Mouse (Mus musculus): ENCODE measurements at regions not wholly inside any gene's neighbourhood (a gene's known extent, or its start where the extent isn't known, plus 50 kb on each side); places are given as distances from the start of the nearest gene placed in this dataset.
"Not testable (repeated sequence)": the region's sequence is repeated elsewhere in the genome, so short reads cannot be mapped to it uniquely, and the experiment has no call there.

DNA sequence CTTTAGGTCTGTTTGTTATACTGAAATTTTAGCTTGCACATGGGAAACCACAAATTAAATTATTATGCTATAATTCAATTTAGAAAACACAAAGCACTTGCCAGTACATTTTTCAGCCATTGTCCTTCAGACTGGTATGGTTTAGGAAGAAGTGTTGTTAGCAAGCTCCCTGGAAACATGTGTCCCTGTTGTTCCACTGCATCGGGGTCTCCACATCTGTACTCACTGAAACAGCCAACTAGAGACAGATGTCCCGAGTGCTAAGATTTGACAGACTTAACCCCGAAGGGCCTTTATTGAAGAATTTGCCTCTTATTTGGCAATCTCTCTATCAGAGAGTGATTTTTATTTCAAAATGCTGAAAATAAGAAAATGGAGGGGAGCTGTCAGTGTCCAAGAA, 362.6 kb downstream of the Rfpl4b start:
- no peak for DNase-seq (ENCODE audit: low spot score in 2 of 2)

DNA sequence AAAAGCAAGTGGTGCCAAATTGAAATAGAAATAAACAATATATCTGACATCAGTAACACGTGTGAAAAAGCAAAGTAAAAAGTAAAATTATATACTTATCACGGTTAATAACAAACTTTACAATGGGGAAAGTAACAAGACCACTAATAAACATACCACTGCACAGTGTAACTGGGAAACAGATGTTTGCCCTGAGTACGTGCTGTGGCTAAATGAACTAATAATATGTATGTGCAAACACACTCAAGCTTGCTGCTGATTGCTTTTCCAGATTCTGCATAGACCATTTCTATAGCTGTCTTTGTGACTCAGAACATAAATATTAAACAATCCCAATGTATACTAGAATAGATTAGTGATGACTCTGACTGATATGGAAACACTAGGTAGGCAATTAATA, 363.2 kb downstream of the Rfpl4b start:
- DNase-seq (ENCODE audit: low spot score in 2 of 2): no peak

DNA sequence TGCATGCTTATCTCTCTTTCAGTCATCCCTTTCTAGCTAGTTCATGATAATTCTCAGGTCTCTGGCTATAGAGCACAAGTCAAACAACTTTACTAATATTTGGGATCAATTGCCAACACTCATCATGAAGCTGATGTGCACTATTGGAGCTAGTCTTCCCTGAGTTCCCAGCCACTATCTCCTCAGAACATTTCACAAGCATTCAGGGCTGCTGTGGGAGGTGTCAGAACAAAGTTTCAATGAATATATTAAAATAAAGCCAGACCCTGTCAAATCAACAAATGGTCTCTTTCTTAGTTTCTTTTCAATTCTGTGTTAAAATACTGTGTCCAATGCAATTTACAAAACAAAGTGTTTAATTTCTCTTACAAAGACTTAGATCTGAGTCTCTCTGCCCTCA, 364.8 kb downstream of the Rfpl4b start:
- no peak for DNase-seq (ENCODE audit: low spot score in 2 of 2)

DNA sequence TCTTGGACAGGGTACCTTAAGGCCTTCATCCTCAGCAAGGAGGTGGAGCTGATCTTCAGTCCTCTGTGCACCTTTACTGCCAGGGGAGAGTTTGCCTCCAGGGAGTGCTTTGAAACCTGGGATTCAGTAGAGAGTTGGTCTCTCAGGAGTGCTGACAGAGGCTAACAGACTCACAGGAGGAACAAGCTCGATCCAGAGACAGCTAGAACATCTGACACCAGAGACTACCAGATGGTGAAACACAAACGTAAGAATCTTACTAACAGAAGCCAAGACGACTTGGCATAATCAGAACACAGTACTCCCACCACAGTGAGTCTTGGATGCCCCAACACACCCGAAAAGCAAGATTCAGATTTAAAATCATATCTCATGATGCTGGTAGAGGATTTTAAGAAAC, 372.3 kb downstream of the Rfpl4b start:
- no peak for DNase-seq (ENCODE audit: low spot score in 2 of 2)

DNA sequence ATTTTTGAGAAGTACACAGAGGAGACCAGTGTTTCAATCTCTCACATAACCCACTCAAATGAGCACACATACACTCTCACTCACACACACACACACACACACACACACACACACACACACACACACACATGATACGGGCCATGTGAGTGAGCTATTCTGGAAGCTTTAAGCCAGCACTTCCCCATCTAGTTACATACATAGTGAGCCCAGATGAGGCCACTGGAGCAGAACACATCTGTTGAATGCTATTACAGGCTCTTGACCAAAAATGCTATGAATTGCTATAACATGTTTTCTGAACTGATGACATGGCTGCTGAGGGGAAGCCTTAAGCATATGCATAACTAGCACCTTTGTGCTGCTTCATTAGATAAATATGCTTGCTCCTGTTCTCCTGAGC, 373.9 kb downstream of the Rfpl4b start:
- no peak for DNase-seq (ENCODE audit: low spot score in 2 of 2)

DNA sequence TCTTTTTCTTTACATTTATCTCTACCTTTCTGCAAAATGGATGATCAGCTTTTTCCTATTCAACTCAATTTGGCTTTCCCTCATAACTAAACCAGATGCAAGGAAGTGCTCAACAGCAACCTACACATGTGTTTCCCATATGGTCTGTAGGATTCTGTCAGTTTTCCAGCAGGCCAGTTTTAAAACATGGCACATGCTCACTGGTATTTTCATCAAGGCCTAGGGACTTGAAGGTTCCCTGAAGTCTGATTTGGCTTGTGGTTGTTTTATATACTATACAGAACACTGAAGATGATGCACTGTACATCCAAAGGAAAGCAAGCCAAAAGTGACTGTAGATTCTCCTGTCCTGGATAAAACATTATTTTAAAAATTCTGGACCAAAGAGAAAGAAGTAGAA, 374.3 kb downstream of the Rfpl4b start:
- DNase-seq (ENCODE audit: low spot score in 2 of 2): peak in 1 of 2 experiments; percentile 28

DNA sequence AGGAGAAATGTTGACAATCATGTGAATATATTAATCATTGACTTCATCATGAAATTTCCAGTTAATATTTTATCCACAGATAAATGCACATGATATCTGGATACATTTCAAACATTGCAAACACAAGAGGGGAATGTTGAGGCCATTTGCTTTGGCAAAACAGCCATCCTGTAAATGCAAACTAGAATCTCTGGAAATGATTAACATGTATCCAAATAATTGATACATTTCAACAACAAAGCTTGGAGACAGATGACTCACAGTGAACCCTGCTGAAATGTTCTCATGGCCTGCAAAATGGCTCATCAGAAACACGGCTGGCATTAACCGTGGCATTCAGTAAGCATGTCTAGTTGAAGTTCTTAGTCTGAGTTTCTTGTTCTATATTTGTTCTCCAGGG, 382.3 kb downstream of the Rfpl4b start:
- DNase-seq (ENCODE audit: low spot score in 2 of 2): no peak

DNA sequence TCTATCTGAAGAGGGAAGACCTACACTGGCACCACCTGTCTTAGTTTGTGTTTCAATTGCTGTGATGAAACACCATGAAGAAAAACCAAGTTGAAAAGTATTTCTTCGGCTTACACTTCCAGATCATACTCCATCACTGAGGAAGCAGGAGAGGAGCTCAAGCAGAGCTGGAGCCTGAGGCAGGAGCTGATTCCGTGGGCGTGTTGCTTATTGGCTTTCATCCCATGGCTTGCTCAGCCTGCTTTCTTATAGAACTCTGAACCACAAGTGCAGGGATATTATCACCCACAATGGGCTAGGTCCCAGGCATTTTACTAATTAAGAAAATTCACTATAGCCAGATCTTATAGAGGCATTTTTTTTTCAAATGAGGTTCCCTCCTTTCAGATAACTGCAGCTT, 384.7 kb downstream of the Rfpl4b start:
- no peak for DNase-seq (ENCODE audit: low spot score in 2 of 2)

DNA sequence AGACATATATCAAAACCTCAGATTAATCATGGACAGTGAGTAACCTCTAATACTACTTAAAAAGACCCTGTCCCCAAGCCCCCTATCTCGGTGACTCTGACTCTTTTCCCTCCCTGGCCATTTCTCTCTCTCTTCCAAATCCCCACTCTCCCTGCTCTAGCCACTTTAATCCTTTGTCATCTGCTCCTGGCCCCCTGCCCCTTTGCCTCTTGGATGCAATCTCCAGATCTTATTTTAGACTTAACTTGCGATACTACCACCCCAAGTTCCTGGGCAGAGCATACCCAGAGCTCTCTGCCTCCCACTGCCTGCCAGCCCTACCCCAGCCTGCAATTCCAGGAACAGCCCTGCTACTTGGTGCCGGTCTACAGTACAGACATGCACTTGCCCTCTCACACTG, 400.0 kb downstream of the Rfpl4b start:
- DNase-seq (ENCODE audit: low spot score in 2 of 2): peak in 1 of 2 experiments; percentile 20

DNA sequence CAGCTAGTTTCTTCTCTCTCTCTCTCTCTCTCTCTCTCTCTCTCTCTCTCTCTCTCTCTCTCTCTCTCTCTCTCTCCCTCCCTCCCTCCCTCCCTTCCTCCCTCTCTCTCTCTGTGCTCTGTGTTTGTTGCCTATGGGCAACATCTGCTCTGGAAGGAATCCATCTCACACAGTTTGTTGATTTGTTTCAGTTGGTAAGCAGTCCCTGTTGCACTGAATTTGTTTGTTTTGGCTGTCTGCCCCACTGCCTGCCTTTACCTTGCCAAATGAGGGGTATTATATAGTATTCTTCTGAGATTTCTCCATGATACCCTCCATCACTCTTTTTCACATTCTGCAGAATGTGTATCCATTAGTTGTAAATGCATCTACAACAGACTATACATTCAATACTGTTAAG, 401.8 kb downstream of the Rfpl4b start:
- DNase-seq (ENCODE audit: low spot score in 2 of 2): no peak

DNA sequence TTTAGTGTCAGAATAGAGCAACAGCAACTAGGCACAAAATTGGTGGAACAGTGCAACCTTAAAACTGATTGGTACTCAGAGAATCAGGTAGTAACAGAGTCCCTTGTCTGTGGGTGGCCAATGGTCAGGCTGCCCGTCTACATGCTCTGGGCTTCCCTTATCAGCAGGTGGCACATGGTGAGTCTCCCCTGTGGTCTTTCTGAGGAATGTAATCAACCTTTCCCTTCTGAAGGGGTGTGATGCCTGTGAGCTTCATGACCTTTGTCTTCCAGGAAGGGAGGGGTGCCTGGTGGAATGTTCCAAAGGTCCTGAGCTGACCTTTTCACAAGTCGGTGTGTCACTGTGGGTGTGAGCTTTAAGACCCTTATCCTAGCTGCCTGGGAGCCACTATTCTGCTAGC, 438.4 kb downstream of the Rfpl4b start:
- no peak for DNase-seq (ENCODE audit: low spot score in 2 of 2)

DNA sequence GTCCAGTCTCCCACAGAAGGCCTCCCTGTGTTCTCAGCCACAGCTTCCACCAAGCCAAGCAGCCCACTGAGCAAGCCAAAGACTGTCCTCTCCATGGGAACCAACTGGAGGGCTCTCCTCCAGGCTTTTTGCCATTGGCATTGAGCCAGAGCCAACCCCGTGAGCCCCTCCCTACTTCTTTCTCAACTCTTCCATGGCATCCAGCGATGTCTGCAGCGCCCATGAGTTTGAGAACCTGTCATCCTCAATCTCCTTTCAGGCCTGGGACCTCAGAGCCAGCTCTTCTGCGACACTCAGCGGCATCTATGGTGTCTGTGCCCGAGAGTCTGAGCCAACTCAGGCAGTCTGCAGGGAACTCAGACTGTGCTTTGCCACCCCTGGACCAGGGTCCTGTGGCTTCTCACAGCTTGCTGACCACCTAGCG, 439.7 kb downstream of the Rfpl4b start:
- peak; percentile 67 to 72 for DNase-seq (ENCODE audit: low spot score in 2 of 2)

DNA sequence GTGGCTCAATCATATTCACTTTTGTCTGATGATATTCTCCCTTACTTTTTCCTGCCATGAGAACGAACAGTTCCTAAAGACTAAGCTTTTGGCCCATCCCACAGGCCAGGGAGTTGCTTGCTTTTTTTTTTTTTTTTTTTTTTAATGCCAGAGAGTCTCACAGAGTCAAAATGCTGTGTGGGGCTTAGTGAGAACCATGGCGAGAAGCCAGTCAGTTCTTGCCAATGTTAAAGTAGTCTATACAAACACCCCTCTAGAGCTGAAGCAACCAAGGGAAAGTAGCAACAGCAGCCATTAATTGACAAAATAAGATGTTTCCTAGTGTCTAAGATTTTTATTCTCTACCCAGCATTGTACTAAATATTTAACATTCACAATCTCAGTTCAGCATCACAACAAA, 441.2 kb downstream of the Rfpl4b start:
- DNase-seq (ENCODE audit: low spot score in 2 of 2): peak; percentile 43 to 53

DNA sequence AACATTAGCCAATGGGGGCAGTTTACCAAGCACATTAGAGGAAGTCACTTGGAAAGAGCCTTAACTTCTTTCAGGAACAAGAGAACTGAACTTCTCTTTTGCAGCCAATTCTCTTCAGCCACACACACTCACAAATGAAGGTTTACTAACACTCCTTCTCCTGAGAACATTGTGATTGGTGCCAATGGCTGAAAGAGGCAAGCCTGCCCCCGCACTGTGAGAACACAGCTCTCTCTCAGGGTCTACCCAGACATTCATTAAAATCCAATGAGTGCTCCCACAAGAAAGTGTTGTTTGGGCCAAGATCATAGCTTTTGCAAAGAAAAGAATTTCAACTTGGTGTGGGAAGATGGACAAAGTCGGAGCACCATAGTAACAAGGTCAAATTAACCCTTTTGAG, 454.8 kb downstream of the Rfpl4b start:
- DNase-seq (ENCODE audit: low spot score in 2 of 2): peak; percentile 35 to 52

DNA sequence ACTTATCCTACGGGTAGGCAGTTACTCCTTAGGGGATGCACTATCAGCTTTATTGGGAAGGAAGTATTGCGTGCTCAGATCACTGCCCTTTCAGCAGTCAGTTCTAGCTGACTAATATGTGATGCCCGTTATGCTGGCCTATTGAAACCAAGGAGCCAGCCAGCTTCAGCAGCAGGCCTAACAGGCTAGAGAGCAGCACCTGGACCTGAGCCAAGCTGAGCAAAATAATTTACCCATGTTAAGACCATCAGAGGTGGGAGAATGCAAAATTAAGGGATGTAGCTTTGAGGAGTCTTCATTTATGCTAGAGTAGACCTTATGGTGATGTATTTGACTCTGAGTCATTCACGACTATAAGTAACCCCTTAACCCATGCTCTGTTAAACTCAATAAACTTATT, 456.7 kb downstream of the Rfpl4b start:
- DNase-seq (ENCODE audit: low spot score in 2 of 2): no peak

DNA sequence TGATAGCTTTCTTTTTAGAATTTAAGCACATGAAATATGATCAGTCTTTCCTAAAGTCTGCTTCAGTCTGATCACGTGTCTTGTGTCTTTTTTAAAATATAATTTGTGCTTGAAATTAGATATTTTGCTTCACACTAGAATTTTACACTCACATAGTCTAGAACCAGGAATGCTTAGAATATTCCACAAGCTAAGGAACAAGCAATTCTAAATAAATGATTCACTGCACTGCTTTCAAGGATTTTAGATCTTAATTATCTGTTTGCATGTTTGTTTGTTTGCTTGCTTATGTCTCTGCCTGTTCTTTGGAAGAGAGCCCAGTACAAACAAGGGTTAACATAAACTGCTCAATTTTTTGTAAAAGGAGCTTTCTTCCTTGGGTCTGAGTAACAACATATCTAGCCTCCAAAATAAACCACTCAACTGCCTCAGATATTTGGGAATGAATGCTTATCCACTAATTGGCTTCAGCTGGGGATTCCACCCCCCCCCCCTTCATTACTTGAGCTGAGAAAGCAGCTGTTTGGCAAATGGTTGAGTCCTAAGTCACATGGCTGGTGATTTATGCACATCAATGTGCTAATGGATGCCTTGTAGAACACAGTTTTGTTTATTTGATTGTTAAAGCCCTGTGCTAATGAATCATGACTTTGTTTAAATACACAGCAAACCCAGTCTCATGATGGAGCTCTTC, 463.9 kb downstream of the Rfpl4b start:
- peak; percentile 21 to 39 for DNase-seq (ENCODE audit: low spot score in 2 of 2)

DNA sequence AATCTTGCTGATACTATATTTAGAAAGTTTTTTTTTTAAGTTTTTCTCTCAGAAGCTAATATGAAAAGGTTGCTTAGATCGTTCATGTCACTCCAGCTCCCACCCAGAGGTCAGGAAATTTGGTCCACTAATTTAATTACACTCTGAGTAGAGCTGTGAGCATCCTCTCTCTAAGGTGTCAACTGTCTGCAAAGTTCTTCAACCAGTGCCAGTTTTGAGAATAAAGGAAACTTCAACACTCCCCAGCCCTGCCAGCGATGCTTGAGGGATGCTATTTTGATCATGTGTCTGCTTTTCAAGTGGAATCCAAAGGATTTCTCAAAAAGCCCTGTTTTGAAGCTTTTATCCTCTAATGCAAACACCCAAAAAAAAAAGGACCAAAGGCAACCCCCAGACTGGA, 467.6 kb downstream of the Rfpl4b start:
- DNase-seq (ENCODE audit: low spot score in 2 of 2): no peak

DNA sequence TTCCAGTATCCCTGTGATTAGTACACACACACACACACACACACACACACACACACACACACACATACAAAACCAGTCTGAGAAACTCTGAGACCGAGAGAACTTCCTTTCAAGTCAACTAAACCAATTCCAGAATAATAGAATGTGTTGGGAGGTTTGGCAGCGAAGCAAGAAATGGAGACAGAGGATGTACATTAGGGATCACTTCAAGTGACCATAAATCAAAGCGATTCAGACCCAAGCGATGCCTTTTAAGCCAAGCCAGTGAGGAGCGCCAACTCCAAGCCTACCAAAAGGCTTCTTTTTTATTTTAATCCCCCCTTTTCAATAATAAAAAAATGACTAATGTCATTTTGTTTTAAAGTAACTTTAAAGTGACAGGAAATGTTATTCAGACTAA, 468.1 kb downstream of the Rfpl4b start:
- DNase-seq (ENCODE audit: low spot score in 2 of 2): no peak

DNA sequence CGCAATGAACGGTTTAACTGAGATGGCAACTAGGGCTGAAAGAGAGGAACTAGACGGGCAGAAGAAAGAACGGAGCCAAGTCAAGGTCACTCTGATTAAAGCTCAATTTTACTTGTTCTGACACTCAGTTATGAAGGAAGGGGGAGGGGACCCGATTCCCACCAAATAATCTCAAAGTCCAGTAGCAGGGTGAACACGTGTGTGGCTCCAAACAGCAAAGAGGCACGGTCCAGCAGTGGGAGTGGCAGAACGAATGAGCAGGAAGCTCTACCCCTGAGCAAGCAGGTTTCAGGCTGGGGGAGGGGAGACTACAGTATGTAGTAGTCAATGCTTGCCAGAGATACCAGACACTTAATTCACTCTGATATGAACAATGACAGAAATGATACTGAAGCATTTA, 474.6 kb downstream of the Rfpl4b start:
- not testable (repeated sequence) for DNase-seq (ENCODE audit: low spot score in 2 of 2)

DNA sequence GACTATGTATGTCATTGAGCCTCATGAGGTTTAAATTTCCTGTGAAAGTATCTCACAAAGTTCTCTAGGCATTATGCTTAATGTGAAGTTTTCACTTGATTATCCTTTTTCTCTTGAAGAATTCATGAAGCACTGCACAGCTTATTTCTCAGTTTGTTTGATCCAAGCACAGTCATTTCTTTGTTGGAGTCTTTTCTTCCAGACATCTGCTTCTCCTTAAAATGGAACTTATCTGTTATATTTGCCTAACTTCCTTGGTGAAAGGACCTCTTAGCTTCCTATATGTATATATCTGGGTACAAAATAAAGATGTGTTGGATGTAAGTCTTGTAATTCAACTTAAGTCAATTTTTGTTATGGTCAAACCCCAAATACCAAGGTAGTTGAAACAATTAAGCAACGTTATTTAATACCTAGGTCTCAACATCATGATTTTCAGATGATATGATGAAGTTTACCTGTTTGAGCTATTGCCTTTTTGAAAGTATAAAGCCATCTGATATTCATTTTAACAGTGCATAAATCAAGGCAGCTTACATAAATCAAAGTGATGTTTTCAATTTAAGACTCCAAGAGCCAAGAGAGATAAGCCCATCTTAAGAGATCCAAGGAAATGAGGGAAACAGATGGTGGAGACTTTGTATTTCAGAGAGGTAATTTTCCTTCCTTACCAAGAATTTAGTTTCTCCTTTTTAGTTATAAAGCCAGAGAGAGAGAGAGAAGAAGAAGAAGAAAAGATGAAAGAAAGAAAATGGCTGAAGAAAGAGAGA, 481.0 kb downstream of the Rfpl4b start:
- DNase-seq (ENCODE audit: low spot score in 2 of 2): no peak

DNA sequence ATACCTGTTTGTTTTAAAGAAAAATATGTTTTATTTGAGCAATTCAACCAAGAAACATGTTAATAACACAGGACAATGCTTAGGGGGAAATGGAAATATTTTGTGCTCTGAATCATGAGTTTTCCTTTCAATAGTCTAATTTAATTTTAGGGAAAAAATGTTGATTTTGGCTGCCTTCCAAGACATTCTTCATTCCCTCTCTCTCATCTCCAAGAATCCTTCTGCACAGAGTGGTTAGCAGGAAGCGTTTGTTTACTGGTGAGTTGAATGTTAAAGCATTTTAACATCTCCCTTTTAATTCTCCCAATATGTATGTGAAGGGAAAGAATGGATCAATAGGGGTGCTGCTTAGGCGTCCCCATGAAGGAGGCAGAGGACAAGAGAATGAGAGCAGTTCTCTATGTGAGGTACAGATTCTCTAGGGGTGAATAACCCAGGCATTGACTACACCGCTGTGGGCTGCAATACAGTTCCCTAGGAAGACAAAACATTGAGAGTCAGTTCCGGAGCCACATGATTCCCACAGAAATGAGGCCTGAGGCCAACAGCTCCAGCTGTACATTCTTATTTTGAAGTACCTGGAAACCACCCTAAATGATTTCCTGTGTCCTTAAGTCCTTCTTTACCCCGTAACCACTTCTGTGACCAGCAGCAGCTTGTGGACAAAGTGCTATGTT, 512.7 kb downstream of the Rfpl4b start:
- no peak for DNase-seq (ENCODE audit: low spot score in 2 of 2)

DNA sequence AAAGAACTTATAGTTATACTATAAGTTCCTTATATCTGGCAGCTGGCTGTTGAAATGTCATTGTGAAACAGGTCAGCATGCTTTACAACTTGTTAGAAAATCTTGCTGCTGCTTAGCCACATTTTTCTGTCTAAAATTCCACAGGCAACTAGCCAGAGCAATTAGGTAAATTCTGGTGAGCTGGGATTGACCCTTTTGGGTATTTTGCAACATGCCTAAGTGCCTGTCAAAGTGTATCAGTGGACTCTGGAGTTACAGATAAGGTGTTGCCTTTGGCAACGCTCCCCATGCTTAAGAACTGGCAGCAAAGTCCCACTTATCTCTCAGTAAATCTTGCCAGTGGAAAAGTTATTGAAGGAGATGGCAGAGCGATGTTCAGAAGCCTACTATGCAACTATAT, 525.9 kb downstream of the Rfpl4b start:
- DNase-seq (ENCODE audit: low spot score in 2 of 2): no peak

DNA sequence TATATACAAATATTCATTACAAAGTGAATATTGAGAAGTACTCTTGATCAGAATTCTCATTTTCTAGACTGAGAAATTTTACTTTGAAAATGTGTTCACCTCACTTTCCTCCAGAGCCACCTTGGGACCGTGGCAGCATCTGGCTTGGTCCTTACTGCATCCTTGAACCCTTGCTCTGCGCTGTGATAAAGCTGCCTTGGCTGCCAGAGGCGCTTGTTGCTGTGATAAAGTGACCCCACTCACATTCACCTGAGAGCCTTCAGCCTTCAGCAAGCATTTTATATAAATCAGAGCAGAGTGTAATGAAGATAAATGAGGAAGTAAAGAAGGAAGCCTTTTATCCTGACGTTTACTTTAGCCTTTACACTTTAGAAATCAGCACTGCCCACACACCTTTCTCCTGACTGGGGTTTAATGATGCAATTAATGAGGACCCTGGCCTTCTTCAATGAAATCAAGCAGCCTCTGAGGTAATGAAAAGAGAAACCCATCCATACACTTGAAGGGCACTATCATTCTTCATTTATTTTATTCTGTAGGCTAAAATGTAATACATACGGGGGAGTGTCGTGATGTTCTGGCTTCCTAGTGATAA, 532.8 kb downstream of the Rfpl4b start:
- DNase-seq (ENCODE audit: low spot score in 2 of 2): no peak
